Mouse (Mus musculus) layer of hippocampus, adult 11-12 months (tissue): Measurements from ENCODE around the gene Tbx21.

Experiments used
- DNase-seq: peaks from one replicate; pipeline ENCODE4 v3.0.0; 2022; ENCODE audit warnings: low spot score

The Tbx21 gene

DNA sequence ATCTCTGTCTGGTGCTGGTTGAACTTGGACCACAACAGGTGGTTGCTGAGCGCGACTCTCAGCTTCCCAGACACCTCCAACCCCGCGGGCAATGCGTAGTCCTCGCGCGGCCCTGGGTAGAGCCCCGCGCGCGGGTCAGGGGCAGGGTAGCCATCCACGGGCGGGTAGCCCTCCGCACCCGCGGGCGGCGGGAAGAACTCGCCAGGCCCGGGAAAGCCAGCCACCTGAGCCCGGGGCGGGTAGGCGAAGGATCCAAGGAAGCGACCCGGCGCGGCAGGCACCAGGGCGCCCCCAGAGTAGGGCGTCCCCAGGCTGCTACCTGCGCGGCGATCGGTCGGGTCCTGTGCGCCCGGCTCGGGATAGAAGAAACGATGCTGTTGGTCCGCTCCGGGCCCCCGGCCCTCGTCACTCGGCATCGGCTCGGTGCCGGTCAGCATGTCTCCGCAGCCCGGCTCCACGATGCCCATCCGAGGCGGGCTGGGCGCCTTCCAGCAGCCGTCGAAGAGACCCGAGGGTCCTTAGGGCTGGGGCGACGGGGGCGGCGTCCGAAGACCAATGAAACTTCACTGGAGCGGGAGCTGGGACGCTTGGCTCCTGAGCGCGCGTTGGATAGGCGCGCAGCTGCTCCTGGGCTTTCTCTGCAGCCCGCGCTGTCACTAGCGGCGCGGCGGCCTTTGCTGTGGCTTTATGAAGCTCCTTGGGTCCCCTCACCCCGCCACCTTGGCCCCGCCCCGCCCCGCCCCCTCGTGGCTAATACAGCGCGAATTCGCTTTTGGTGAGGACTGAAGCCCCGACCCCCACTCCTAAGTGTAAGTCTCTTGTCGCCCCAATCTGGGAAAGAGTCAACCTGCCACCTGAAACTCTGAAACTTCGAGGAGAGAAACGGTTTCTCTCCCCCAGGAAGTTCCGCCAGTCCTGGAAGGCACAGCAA is at the start of gene Tbx21:
TSS of gene Tbx21 (minus strand) at position 661 of the 931 bp plus-strand sequence.
- no peak for DNase-seq

- no peak for DNase-seq
Observed at GRCm38 (mm10) chr11:97160341-97160740, 45.2 kb upstream of the Tbx21 start.

- DNase-seq: no peak
Observed at GRCm38 (mm10) chr11:97156999-97157398, 41.9 kb upstream of the Tbx21 start.

DNA sequence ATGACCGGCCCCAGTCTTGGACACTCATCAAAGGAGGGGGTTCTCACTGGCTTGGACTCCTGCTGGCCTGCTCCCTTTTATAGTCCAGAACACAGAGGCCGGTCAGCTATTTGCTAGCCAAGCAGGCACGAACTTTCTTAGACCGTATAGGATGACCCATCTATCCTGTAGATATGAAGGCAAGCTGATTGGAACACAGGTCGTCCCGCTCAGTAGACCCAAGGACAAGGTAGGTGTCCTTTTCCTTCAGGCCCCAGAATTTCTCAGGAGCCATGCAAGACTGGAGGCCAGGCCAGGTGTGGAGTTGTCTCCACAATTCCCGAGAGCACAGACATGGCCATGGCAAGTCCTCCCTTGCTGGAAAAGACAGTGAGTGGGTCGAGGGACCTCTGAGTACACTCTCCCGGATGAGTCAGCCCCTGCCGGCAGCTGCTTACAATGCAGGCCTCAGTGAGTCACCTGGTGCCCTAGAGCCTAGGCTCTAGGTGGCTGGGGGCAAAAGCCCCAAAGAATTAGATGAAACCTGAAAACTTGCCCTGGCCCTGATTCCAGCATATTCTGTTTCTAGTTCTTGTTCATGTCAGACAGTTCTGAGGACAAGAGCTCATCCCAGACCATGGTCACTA is 37.6 kb upstream of the Tbx21 start:
- DNase-seq: no peak

DNA sequence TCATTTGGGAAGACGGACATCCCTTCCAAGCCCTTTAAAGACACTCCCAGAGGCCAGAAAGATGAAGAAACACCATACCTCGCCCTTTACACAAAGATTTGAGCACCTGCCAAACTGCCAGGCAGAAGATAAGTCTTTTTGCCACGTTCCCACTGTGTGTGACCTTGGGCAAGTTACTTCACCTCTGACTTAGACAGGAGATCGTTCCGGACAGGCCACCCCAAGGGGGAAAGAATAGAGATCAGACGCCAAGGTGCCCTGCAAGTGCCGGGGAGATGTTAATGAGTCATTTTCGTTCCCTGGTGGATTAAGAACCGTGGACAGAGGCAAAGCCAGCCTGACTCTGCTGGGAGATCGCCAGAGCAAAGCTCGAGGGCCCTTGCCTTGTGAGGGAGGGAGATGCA is 36.9 kb upstream of the Tbx21 start:
- DNase-seq: no peak

- DNase-seq: no peak
Observed at GRCm38 (mm10) chr11:97151343-97151801, 36.2 kb upstream of the Tbx21 start, which contains the start of gene Tbkbp1. Gene Tbkbp1, minus strand, starts transcription at chr11:97151495.

- peak; percentile 74 for DNase-seq
Observed at GRCm38 (mm10) chr11:97150411-97151330, 35.5 kb upstream of the Tbx21 start.

DNA sequence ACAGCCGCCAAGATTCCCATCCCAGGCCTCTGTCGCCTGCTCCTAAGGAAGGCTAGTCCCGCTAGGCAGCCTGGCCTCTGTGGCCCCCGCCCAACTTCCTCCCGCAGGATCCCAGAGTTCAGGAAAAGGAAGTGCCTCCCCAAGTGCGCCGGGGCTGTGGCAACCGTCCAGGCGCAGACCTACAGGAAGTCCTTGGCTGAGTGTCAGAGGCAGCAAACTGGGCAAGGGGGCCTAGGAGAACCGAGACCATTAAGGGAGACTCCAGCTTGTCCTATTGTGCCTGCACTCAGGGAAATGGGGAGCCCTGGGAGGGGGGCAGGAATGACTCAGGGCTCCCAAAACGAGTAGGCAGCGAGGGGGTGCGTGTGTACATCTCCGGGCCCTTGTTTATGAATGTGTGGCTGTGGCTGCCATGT is 34.9 kb upstream of the Tbx21 start:
- peak; percentile 65 for DNase-seq

GRCm38 (mm10) chr11:97149026-97149425 is 33.9 kb upstream of the Tbx21 start:
- DNase-seq: no peak

GRCm38 (mm10) chr11:97148591-97148990 is 33.5 kb upstream of the Tbx21 start:
- no peak for DNase-seq

DNA sequence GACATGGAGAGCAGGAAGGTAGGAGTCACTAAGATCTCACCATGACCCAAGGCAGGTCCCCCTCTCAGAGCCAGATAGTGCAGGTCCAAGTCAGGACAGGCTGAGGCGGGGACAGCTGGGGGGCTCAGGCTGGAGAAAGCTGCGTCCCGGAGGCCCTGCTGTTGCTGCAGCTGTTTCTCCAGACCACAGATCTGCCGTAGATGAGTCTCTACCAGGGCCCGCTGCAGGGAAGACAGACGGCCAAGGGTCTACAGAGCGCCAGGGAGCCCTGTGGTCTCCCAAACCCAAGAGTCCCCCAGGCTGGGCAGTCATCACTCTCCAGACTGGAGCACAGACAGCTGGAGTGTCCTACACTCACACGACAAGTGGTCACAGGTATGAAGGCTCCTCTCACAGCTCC is 32.2 kb upstream of the Tbx21 start:
- no peak for DNase-seq

GRCm38 (mm10) chr11:97146724-97147123 is 31.6 kb upstream of the Tbx21 start:
- DNase-seq: peak; percentile 84

- no peak for DNase-seq
Observed at GRCm38 (mm10) chr11:97145951-97146350, 30.8 kb upstream of the Tbx21 start.

DNA sequence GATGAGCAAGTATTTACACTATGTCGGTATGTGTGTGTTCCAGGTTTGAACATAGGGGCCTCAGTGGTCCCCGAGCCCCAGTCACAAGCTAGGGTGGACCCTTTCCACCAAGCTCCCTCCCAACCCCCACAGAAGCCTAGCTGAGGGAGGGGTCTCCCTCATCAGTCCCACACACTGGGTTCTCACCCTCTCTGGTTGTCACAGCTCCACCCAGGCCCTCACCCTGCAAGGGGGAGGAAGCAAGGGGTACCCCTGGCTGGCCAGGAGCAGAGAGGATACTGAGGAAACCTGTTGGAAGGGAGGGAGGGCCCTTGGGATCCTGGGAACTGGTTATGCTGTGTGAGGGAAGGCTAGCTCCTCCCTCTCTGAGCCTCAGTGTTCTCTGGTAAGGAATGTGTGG is 30.2 kb upstream of the Tbx21 start:
- DNase-seq: no peak

DNA sequence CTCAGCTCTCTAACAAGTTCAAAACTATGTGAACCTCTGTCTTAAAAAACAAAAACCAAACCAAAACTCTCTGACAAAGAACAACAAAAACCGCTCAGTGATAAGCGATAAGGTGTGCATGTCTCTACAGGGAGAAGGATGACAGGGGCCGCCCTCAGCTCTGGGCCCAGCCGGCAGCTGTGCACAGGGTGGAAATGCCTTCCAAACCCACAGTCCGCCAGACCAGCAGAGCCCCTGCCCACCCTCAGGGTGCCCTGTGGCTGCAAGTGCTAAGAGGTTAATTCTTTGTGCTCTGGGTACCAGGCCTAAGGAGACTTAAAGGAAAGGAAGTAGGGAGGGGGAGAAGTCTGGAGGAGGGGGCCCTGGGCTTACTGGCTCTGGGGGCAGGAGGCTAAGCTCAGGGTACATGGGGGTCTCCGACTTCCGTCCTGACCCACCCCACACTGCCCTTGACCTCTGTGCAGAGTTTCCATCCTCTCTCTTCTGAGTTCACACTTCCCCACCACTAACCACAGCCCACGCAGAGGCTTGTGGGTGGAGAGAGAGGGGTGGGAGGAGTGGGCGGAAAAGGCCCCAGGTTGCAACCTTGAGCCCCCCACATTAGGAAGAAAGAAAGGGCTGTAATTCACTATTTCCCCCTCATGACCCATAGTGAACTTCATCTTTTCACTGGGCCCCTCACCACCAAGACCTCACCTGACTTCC is 28.2 kb upstream of the Tbx21 start:
- DNase-seq: no peak

DNA sequence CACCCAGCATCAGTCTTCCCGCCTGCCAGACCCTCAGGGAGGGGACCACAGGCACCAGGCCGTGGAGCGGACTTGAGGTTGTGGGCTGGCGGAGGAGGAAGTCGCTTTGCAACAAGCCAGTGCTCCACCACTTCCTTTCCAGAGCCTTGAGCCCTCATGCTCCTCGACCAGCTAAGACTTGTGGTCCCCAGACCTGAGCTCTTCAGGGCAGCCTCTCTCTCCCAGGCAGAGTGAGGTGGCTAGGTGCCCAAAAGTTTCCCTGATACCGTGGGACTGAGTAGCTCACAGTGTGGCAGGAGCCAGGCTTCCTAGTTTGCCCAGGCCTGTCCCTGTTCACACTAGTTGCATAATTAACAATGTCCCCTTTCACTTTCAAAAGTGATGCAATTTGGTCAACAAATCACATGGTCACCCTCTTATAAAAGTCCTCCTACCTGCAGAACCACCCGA is 27.1 kb upstream of the Tbx21 start:
- DNase-seq: no peak

DNA sequence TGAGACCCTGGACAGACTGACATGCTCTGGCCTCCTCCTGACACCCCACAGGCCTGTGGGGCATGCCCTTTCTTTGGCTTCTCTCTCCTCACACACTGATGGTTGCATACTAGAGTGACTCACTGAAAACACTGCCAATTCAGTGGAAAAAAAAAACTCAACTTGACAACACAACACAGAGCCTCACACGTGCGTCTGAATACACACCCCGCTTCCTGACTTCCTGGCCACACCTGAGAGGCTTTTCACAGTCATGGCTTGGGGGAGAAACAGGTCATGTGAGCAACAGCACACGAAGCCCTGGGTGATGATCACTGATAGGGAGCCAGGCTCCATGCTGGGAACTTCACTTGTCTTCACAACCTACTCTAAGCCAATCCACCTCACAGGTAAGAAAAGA is 25.7 kb upstream of the Tbx21 start:
- no peak for DNase-seq

DNA sequence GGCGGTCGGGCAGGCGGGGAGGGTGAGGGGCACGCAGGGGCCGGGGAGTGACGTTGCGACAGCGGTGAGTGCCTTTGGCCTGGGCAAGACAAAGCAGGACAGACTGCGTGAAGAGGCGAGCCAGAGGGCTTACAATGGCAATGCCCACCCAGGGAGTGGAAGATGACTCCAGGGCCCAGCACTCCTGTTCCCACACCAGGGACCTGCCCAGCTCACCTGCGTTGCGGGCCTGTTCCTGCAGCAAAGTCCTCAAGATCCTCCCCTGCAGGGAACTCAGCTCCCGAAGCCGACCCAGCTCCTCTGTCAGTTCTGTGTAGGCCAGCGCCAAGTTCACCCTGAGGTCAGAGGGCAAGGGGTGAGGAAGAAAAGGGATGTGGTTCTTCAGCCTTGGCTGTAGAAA is 24.1 kb upstream of the Tbx21 start:
- no peak for DNase-seq

- no peak for DNase-seq
Observed at GRCm38 (mm10) chr11:97138554-97139226, 23.6 kb upstream of the Tbx21 start.

DNA sequence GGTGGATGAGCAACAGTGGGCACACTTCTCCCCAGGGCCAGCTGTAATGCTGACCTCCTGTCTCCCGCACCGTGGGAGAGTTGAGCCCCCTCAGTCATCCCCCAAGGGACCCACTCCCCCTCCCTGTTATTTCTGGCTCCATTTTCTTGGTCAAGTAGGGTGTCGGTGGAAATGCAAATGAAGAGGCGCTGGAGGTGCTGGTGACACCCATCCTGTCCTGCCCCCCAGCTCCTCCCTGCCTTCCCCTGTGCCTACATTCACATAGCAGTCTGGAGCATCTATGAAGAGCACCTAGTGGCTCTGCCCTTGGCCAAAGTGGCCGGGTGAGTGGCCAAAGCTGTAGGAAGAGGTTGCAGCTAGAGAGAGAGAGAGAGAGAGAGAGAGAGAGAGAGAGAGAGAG is 18.1 kb upstream of the Tbx21 start:
- DNase-seq: no peak

DNA sequence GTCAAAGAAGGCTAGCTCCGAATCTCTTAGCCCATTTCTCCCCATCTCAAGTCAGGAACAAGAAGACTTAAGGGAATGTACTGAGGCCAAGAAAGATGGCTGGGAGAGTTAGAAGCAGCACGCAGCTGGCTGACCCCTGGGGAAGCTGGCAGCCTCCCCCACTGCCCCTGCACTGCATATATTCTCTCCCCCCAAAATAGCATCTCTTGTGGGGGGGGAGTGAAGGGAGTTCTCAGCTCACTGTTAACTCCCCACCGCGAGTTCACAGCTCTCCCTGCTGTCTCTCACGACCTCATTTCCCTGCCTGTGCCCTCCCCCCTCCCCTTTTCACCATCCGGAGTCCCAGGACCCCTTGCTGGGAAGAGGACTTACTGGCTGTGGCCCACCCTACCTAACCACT is 17.1 kb upstream of the Tbx21 start:
- DNase-seq: no peak
